Mouse (Mus musculus): ENCODE results near the gene Gsta3. TPM values are rescaled to one million over a fixed set of nuclear protein-coding genes. Genes with fewer than 3 reads are reported as not detected.
"Not testable (repeated sequence)": the region's sequence is repeated elsewhere in the genome, so short reads cannot be mapped to it uniquely, and the experiment has no call there.

Gene Gsta3
- total RNA-seq (2014; rRNA removed) (not detected in 2 replicates), polyA plus RNA-seq (2015; fragmentation: Nextera tagmentation; extraction: Ambion mirVana) (0.35 and 0.36 TPM in 2 replicates)

DNA sequence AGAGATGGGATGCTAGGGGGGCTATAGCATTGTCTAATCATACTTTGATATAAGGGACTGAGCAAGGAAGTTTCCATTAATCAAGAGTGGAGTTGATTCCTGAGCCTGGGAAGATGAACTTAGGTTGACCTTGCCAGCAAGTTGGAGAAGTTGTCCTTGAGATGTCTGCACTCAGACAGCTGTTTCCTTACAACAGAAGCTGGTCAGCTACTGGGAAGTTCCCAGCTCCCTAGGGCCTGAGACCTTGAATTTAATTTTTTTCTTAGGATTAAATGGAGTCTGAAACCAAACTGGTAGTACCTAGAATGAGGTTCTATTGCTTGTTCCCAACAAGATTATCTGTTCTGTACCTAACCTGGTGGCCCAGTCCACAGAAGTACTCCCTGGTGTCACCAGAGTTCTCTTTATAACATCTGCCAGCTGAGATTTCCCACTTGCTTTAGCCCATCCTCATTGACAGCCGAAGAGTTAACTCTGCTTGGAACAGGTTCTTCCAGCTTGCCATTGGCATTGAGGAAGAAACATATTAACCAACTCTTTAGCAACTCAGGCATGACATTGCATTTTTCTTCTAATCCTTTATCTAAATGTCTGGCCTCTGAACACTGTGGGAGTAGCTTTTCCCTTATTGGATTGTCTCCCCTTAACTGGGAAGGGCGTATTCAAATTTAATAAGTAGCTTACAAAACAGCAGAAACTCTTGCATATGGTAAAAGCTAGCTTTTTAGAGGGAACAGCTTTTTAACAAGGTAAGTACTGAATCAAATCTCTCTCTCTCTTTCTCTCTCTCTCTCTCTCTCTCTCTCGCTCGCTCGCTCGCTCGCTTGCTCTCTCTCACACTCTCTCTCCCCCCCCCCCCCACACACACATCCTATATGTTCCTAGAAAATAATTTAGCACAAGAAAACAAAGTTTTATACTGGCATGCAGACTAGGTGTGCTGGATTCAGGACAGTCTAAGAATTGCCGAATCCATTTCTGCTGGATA lies at the start of gene Gsta3:
Gene Gsta3, plus strand, starts transcription at position 679 of the 988 bp plus-strand sequence.
- Histone ChIP-seq H3K27me3 (ENCODE audit: insufficient read depth, low read length) (no peaks in the 10 kb centered on the region), H3K9ac (no peak within 1 kb of the TSS), H3K36me3 (ENCODE audit: insufficient read depth) (no peaks in the 10 kb centered on the region), H3K9me3 (ENCODE audit: low read length) (no peaks in the 10 kb centered on the region), H3K27ac (ENCODE audit: low read depth, low read length) (no peak within 1 kb of the TSS), H3K4me3 (ENCODE audit: low read depth, low read length) (no peak within 1 kb of the TSS), H3K4me2 (ENCODE audit: low read depth) (no peak within 1 kb of the TSS), H3K4me1 (ENCODE audit: insufficient read depth) (no peaks in the 10 kb centered on the region)
- WGBS, result 79% methylated on average over 8 of the region's 8 CpGs
- DNase-seq, result no peak
- TF ChIP-seq CTCF (IDR thresholded peaks at IDR 0.05; ENCODE audit: low read depth), result no peak
- no peak for ATAC-seq

DNA sequence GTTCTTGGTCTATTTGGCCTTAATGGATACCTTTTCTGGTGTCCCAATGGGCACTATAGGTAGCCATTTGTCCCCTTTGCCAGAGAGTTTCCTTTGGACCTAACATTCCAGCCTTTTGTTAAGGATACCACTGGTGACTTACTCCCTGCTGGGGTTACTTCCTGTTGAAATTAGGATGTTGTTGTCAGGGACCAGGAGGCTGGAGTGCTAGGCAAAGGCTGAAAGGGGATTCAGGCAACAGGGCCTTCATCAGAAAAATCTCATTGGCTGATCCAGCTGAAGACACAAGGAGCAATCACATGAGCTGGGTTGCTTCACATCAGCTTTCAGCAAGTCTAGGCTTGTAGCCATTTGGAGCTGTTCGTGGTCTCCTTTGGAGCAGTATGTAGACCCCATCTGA lies 34.1 kb upstream of the Gsta3 start:
- H3K4me1 ChIP-seq (ENCODE audit: insufficient read depth), result no peaks in the 10 kb centered on the region
- H3K9ac ChIP-seq, result no peak overlapping the region
- ATAC-seq, result no peak
- 92% methylated on average over 1 of the region's 1 CpGs for WGBS
- no peak overlapping the region for H3K4me3 ChIP-seq (ENCODE audit: low read depth, low read length)
- TF ChIP-seq CTCF (IDR thresholded peaks at IDR 0.05; ENCODE audit: low read depth), result no peak
- H3K27ac ChIP-seq (ENCODE audit: low read depth, low read length), result no peak overlapping the region
- DNase-seq, result no peak
- H3K27me3 ChIP-seq (ENCODE audit: insufficient read depth, low read length), result no peaks in the 10 kb centered on the region
- no peaks in the 10 kb centered on the region for H3K36me3 ChIP-seq (ENCODE audit: insufficient read depth)
- no peaks in the 10 kb centered on the region for H3K9me3 ChIP-seq (ENCODE audit: low read length)
- H3K4me2 ChIP-seq (ENCODE audit: low read depth), result no peak overlapping the region

GRCm38 (mm10) chr1:21213537-21213936 lies 26.9 kb upstream of the Gsta3 start:
- H3K27ac ChIP-seq (ENCODE audit: low read depth, low read length); DNase-seq; H3K4me2 ChIP-seq (ENCODE audit: low read depth); H3K36me3 ChIP-seq (ENCODE audit: insufficient read depth); H3K27me3 ChIP-seq (ENCODE audit: insufficient read depth, low read length); ATAC-seq; H3K4me3 ChIP-seq (ENCODE audit: low read depth, low read length); H3K4me1 ChIP-seq (ENCODE audit: insufficient read depth); H3K9me3 ChIP-seq (ENCODE audit: low read length); H3K9ac ChIP-seq: not testable (repeated sequence)
- WGBS, result 37% methylated on average over 2 of the region's 3 CpGs

DNA sequence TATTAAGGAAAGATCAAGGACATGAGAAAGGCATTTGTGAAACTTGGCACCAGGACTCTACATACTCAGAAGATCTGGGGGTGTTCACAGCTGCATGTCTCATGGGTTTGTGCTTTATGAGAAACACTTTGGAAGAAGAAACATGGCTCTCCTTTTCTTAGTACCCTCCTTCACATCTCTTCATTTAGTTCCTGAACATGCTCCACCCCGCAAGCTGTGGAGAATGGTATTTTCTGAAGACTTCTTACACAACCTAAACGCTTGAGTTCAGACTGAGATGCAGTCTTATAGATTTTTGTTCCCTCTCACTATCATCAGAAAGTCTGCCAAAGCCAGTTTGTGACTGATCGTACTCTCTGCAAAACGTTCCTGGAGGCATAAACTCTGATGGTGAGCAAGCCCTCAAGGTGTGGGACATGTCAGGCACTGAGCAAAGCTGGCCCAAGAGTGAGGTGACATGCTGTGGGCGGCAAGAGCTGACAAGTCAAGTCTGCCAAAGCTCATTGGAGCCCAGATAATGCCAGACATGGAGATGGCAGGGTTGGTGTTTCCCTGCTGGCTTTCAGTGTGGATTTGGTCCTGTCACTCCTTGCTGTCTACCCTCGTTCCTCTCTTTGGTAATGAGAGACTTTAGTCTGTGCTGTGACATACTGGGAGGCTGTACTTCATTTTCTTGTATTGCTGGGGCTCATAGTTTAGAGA lies 26.2 kb upstream of the Gsta3 start:
- H3K27me3 ChIP-seq (ENCODE audit: insufficient read depth, low read length); H3K4me1 ChIP-seq (ENCODE audit: insufficient read depth); ATAC-seq; H3K27ac ChIP-seq (ENCODE audit: low read depth, low read length); H3K9me3 ChIP-seq (ENCODE audit: low read length); H3K9ac ChIP-seq; H3K4me2 ChIP-seq (ENCODE audit: low read depth); H3K36me3 ChIP-seq (ENCODE audit: insufficient read depth); H3K4me3 ChIP-seq (ENCODE audit: low read depth, low read length); DNase-seq: not testable (repeated sequence)
- 73% methylated on average over 6 of the region's 6 CpGs for WGBS

- peak within 1 kb of the TSS; percentile 60 for H3K4me2 ChIP-seq (ENCODE audit: low read depth)
- no peaks in the 10 kb centered on the region for H3K27me3 ChIP-seq (ENCODE audit: insufficient read depth, low read length)
- WGBS, result under 1% methylated on average over 17 of the region's 17 CpGs
- no peaks in the 10 kb centered on the region for H3K4me1 ChIP-seq (ENCODE audit: insufficient read depth)
- peak within 1 kb of the TSS; percentile 62 for H3K27ac ChIP-seq (ENCODE audit: low read depth, low read length)
- peak; percentile 95 for TF ChIP-seq CTCF (IDR thresholded peaks at IDR 0.05; ENCODE audit: low read depth)
- peak; percentile 94 for ATAC-seq
- peak within 1 kb of the TSS; percentile 50 for H3K4me3 ChIP-seq (ENCODE audit: low read depth, low read length)
- peak; percentile 95 for DNase-seq
- peak within 1 kb of the TSS; percentile 66 for H3K9ac ChIP-seq
- no peaks in the 10 kb centered on the region for H3K36me3 ChIP-seq (ENCODE audit: insufficient read depth)
- no peaks in the 10 kb centered on the region for H3K9me3 ChIP-seq (ENCODE audit: low read length)
These were observed 21.9 kb upstream of the Gsta3 start, which contains the start of gene Tmem14a for GRCm38 (mm10) chr1:21218489-21218919. Gene Tmem14a, plus strand, starts transcription at chr1:21218575.

DNA sequence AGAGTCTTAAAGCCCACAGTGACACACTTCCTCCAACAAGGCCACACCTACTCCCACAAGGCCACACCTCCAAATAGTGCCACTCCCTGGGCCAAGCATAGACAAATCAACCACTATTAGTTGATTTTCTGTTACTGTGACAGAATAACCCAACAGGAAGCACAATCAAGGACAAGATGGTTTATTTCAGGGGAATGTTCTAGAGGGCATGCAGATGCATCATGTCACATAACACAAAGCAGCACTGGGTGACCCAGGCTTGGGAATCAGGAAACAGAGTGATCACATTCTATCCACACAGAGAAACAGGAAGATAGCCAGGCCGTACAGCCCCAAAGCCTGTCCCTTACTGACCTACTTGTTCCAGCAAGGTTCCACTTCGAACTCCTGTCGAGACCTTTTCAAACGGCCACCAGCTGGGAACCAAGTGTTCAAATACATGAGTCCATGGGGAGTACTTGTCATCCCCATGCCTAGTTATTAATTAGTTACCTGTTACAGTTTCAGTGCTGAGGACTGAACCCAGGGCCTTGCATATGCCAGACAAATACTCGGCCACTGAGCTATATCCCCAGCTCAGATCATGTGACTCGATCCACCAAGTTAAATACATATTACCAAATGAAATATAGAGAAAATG lies 12.5 kb upstream of the Gsta3 start:
- no peaks in the 10 kb centered on the region for H3K36me3 ChIP-seq (ENCODE audit: insufficient read depth)
- H3K4me1 ChIP-seq (ENCODE audit: insufficient read depth), result no peaks in the 10 kb centered on the region
- H3K4me2 ChIP-seq (ENCODE audit: low read depth), result no peak overlapping the region
- H3K27ac ChIP-seq (ENCODE audit: low read depth, low read length), result no peak overlapping the region
- ATAC-seq (no peak), DNase-seq (no peak)
- WGBS, result 91% methylated on average over 6 of the region's 6 CpGs
- no peak overlapping the region for H3K9ac ChIP-seq
- H3K4me3 ChIP-seq (ENCODE audit: low read depth, low read length), result no peak overlapping the region
- TF ChIP-seq CTCF (IDR thresholded peaks at IDR 0.05; ENCODE audit: low read depth), result no peak
- H3K9me3 ChIP-seq (ENCODE audit: low read length), result no peaks in the 10 kb centered on the region
- no peaks in the 10 kb centered on the region for H3K27me3 ChIP-seq (ENCODE audit: insufficient read depth, low read length)

DNA sequence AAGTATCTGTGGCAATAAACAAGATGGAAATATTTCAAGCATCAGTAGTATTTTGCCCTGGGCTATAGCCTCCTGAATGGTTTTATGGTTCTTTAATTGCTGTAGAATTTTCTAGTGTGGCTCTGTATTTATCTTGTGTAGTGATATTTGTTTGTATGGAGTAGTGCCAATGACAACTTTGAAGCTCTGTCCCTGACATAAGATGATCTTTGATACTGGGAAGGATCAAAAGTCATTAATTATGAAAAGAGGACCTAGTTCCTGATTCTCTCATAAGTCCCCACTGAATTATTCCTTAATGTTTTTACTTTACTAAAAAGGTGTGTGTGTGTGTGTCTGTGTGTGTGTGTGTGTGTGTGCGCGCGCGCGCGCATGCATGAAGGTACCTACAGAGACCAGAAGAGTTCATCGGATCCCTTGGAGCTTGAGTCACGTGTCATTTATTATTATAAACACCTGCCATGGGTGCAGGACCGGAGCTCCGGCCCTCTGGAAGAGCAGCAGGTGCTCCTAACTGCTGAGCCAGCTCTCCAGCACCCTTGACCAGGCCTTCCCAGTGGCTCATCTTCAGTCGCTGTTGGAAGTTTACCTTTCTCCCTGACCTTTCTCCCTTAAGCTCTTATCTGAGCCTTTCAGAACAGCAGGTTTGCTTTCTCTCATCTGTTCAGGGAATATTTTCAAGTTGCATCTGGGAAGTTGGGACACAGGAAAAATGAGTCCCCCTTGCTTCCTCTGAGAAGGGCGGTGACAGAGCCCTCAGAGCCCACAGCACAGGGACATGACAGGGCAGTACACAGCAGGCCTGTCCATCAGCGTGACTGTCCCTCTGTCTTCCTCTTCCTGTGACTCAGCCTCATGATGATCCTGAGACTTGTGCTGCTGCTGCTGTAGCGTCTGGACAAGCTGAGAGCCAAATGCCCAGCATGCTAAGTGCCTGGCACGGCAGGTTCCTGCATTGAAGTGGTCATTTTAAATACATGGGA lies 11.4 kb upstream of the Gsta3 start:
- H3K27ac ChIP-seq (ENCODE audit: low read depth, low read length); H3K27me3 ChIP-seq (ENCODE audit: insufficient read depth, low read length); ATAC-seq; H3K4me1 ChIP-seq (ENCODE audit: insufficient read depth); H3K9ac ChIP-seq; H3K36me3 ChIP-seq (ENCODE audit: insufficient read depth); H3K4me2 ChIP-seq (ENCODE audit: low read depth); H3K4me3 ChIP-seq (ENCODE audit: low read depth, low read length); DNase-seq; H3K9me3 ChIP-seq (ENCODE audit: low read length): not testable (repeated sequence)
- WGBS, result 81% methylated on average over 15 of the region's 15 CpGs

All from forebrain, postnatal 0 days (tissue).